Mouse (Mus musculus) embryonic stem cell, embryonic (primary cell): ENCODE results near the gene Gm10518.
"Not testable (repeated sequence)": the region's sequence is repeated elsewhere in the genome, so short reads cannot be mapped to it uniquely, and the experiment has no call there.

Source experiments
- CTCF ChIA-PET, 4 experiments: fragments of 300-600 bp in 2 of 4; fragments of 350-600 bp in 2 of 4; sonication (Branson Sonifier 250); formaldehyde crosslinking; loops; one replicate each; lab custom pipeline; 2022; ENCODE audit warnings: inconsistent platforms in 2 of 4; lab: Charles Lee
- POLR2A ChIA-PET, 4 experiments: fragments of 300-600 bp in 2 of 4; fragments of 350-600 bp in 2 of 4; sonication (Branson Sonifier 250); formaldehyde crosslinking; loops; one replicate each; lab custom pipeline; 2022; ENCODE audit warnings: antibody characterized with exemption in 4 of 4, inconsistent platforms in 1 of 4; lab: Charles Lee

The Gm10518 gene

GRCm38 (mm10) chr1:179818490-179819278, 15.5 kb downstream of the Gm10518 start:
- POLR2A ChIA-PET, CTCF ChIA-PET: not testable (repeated sequence)

GRCm38 (mm10) chr1:179824549-179824948, 21.4 kb downstream of the Gm10518 start:
- ChIA-PET POLR2A (interaction anchor here in 1 of 4 experiments (0.7 kb wide), 1 partner anchor 42 kb away, joined by 3 read pairs; no protein-coding TSS in a partner anchor), CTCF (interaction anchor here in 3 of 4 experiments (1.0 to 1.4 kb wide), 3 partner anchors 20 to 34 kb away, joined by 3 read pairs; no protein-coding TSS in a partner anchor)

- ChIA-PET POLR2A (no interaction called here), CTCF (no interaction called here)
These were observed 24.9 kb downstream of the Gm10518 start for GRCm38 (mm10) chr1:179828051-179828450.

GRCm38 (mm10) chr1:179828900-179829299, 25.7 kb downstream of the Gm10518 start:
- POLR2A ChIA-PET: interaction anchor here in 1 of 4 experiments (0.6 kb wide), 1 partner anchor 98 kb away, joined by 3 read pairs; no protein-coding TSS in a partner anchor
- CTCF ChIA-PET: no interaction called here

GRCm38 (mm10) chr1:179832710-179833240, 29.6 kb downstream of the Gm10518 start:
- ChIA-PET CTCF (interaction anchor here in 3 of 4 experiments (0.6 to 1.3 kb wide), 3 partner anchors 12 to 189 kb away, joined by 3 to 27 read pairs (median 3); no protein-coding TSS in a partner anchor), POLR2A (interaction anchor here in 1 of 4 experiments (1.4 kb wide), 1 partner anchor 15 kb away, joined by 3 read pairs; no protein-coding TSS in a partner anchor)

GRCm38 (mm10) chr1:179833596-179833995, 30.4 kb downstream of the Gm10518 start:
- ChIA-PET CTCF (interaction anchor here in 2 of 4 experiments (1.2 to 1.3 kb wide), 2 partner anchors 11 to 20 kb away, joined by 3 read pairs; no protein-coding TSS in a partner anchor), POLR2A (interaction anchor here in 1 of 4 experiments (1.4 kb wide), 1 partner anchor 14 kb away, joined by 3 read pairs; no protein-coding TSS in a partner anchor)

- POLR2A ChIA-PET: interaction anchor here in 2 of 4 experiments (1.2 to 1.8 kb wide), 3 partner anchors 9 to 12 kb away, joined by 3 to 5 read pairs (median 3); no protein-coding TSS in a partner anchor
- CTCF ChIA-PET: interaction anchor here in 3 of 4 experiments (0.6 to 1.3 kb wide), 4 partner anchors 9 to 202 kb away, joined by 3 to 8 read pairs (median 4); no protein-coding TSS in a partner anchor
These were observed 32.7 kb downstream of the Gm10518 start for GRCm38 (mm10) chr1:179835753-179836425.

- ChIA-PET POLR2A (interaction anchor here in 2 of 4 experiments (0.7 to 1.8 kb wide), 5 partner anchors 8 to 125 kb away, joined by 3 to 5 read pairs (median 3); no protein-coding TSS in a partner anchor), CTCF (interaction anchor here in 1 of 4 experiments (0.7 to 1.3 kb wide), 2 partner anchors 8 to 9 kb away, joined by 3 to 4 read pairs; no protein-coding TSS in a partner anchor)
These were observed 33.5 kb downstream of the Gm10518 start for GRCm38 (mm10) chr1:179836426-179837404.

GRCm38 (mm10) chr1:179842568-179842967, 39.4 kb downstream of the Gm10518 start:
- ChIA-PET POLR2A (interaction anchor here in 1 of 4 experiments (1.0 kb wide), 1 partner anchor 229 kb away, joined by 3 read pairs; no protein-coding TSS in a partner anchor), CTCF (interaction anchor here in 3 of 4 experiments (0.5 to 3.0 kb wide), 5 partner anchors 10 to 379 kb away, joined by 3 to 10 read pairs (median 3); no protein-coding TSS in a partner anchor)

GRCm38 (mm10) chr1:179843981-179844380, 40.8 kb downstream of the Gm10518 start:
- CTCF ChIA-PET: interaction anchor here (0.6 to 3.0 kb wide), 6 partner anchors 9 to 284 kb away, joined by 3 to 14 read pairs (median 4); no protein-coding TSS in a partner anchor
- POLR2A ChIA-PET: interaction anchor here in 2 of 4 experiments (0.6 to 0.9 kb wide), 2 partner anchors 36 to 156 kb away, joined by 3 read pairs; no protein-coding TSS in a partner anchor

GRCm38 (mm10) chr1:179844894-179845293, 41.7 kb downstream of the Gm10518 start:
- CTCF ChIA-PET: interaction anchor here (0.6 to 3.0 kb wide), 28 partner anchors 9 to 1962 kb away, joined by 3 to 14 read pairs (median 3); no protein-coding TSS in a partner anchor
- POLR2A ChIA-PET: interaction anchor here in 3 of 4 experiments (0.6 to 1.3 kb wide), 5 partner anchors 9 to 256 kb away, joined by 3 to 4 read pairs (median 3); partner anchors contain the start of gene Ahctf1 (in 1 of the 3)

GRCm38 (mm10) chr1:179845832-179846499, 42.8 kb downstream of the Gm10518 start:
- CTCF ChIA-PET: interaction anchor here in 3 of 4 experiments (0.6 to 2.2 kb wide), 6 partner anchors 8 to 260 kb away, joined by 3 to 14 read pairs (median 10); no protein-coding TSS in a partner anchor
- POLR2A ChIA-PET: interaction anchor here in 1 of 4 experiments (0.5 kb wide), 1 partner anchor 420 kb away, joined by 3 read pairs; no protein-coding TSS in a partner anchor

GRCm38 (mm10) chr1:179847173-179847572, 44.0 kb downstream of the Gm10518 start:
- CTCF ChIA-PET: interaction anchor here (0.6 to 2.7 kb wide), 26 partner anchors 11 to 928 kb away, joined by 3 to 11 read pairs (median 4); partner anchors contain the start of gene Stum (in 1 of the 4)
- POLR2A ChIA-PET: interaction anchor here in 3 of 4 experiments (0.8 to 1.6 kb wide), 10 partner anchors 10 to 722 kb away, joined by 3 to 7 read pairs (median 3); partner anchors contain the start of gene Parp1 (in 1 of the 3)

GRCm38 (mm10) chr1:179847759-179848389, 44.7 kb downstream of the Gm10518 start:
- CTCF ChIA-PET: interaction anchor here (0.6 to 2.7 kb wide), 34 partner anchors 11 to 927 kb away, joined by 3 to 11 read pairs (median 3); partner anchors contain the start of gene Stum (in 1 of the 4)
- POLR2A ChIA-PET: interaction anchor here in 3 of 4 experiments (0.8 to 1.6 kb wide), 10 partner anchors 11 to 721 kb away, joined by 3 to 7 read pairs (median 3); partner anchors contain the start of gene Parp1 (in 1 of the 3)

- CTCF ChIA-PET: interaction anchor here (0.5 to 2.1 kb wide), 43 partner anchors 8 to 553 kb away, joined by 3 to 14 read pairs (median 3); partner anchors contain the start of genes Coq8a (in 1 of the 4) and Sccpdh (in 1 of the 4)
- POLR2A ChIA-PET: interaction anchor here in 3 of 4 experiments (0.9 to 2.1 kb wide), 7 partner anchors 10 to 363 kb away, joined by 3 to 6 read pairs (median 3); no protein-coding TSS in a partner anchor
These were observed 50.2 kb downstream of the Gm10518 start for GRCm38 (mm10) chr1:179853421-179853820.
